Comparison of ENCODE assay signal across 18 mouse cellular contexts in the genomic region with DNA sequence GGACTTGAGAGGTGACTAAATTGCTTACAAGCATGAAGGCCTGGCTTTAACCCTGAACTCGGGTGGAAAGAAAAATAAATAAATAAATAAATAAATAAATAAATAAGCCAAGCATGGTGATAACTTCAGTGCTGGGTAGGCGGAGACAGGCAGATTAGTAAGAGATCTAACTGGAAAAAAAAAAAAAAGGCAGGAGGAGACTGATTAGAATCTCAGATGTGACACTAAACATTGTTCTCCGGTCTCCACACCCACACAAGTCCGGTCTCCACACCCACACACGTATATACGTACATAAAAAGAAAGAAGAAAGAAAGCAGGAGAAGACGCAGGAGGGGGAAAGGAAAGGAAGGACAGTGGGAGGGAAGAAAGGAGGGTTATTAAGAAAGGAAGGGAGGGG.
"Had no signal": no experiment of that assay in that cellular context is flagged by ENCODE, and none has a peak within 500 bp of the region (broad histone marks: within the 10 kb centered on the region; RNA-seq: fewer than 3 reads in every experiment).

No protein-coding gene starts in this region.

- H3K36me3 ChIP-seq: limb, embryonic 12.5 days; limb, embryonic 15.5 days; midbrain, embryonic 13.5 days; stomach, embryonic 15.5 days had no signal

- H3K9me3 ChIP-seq: limb, embryonic 12.5 days; limb, embryonic 15.5 days; midbrain, embryonic 13.5 days; stomach, embryonic 15.5 days had no signal

- H3K9ac ChIP-seq: limb, embryonic 12.5 days; limb, embryonic 15.5 days; liver, embryonic 14.5 days; liver, postnatal 0 days; lung, embryonic 14.5 days; midbrain, embryonic 13.5 days; stomach, embryonic 15.5 days had no signal

- H3K27ac ChIP-seq: limb, embryonic 12.5 days; limb, embryonic 15.5 days; liver, embryonic 14.5 days; macrophage; midbrain, embryonic 13.5 days; stomach, embryonic 15.5 days had no signal

- H3K4me2 ChIP-seq: limb, embryonic 12.5 days; limb, embryonic 15.5 days; liver, embryonic 11.5 days; lung, embryonic 14.5 days; midbrain, embryonic 13.5 days; stomach, embryonic 15.5 days had no signal

- ATAC-seq: liver, postnatal 0 days; lung, postnatal 0 days; midbrain, embryonic 13.5 days had no signal

- H3K27me3 ChIP-seq: limb, embryonic 12.5 days; limb, embryonic 15.5 days; midbrain, embryonic 13.5 days; stomach, embryonic 15.5 days had no signal

- H3K4me1 ChIP-seq: limb, embryonic 12.5 days; limb, embryonic 15.5 days; stomach, embryonic 15.5 days had no signal

- DNase-seq: kidney, adult 2 months; kidney, postnatal 10 days; kidney, postnatal 36 days; left cerebral cortex, postnatal 4 days; liver, postnatal 0 days; lung, embryonic 14.5 days; right cerebral cortex, adult 18-20 months; right cerebral cortex, postnatal 14 days; right cerebral cortex, postnatal 4 days; thymus, postnatal 25 days had no signal

- H3K4me3 ChIP-seq: limb, embryonic 12.5 days; limb, embryonic 15.5 days; midbrain, embryonic 13.5 days; stomach, embryonic 15.5 days had no signal
